Mouse (Mus musculus): ENCODE measurements at regions not wholly inside any gene's neighbourhood (a gene's known extent, or its start where the extent isn't known, plus 50 kb on each side); places are given as distances from the start of the nearest gene placed in this dataset.

- no peak for TF ChIP-seq ZNF384 (IDR thresholded peaks at IDR 0.05; ENCODE audit: low read depth, low read length)
- peak; percentile 79; the same call in 1 of the 2 replicates for TF ChIP-seq HCFC1 (IDR thresholded peaks at IDR 0.05; ENCODE audit: borderline replicate concordance, insufficient read depth, low read length)
- no peak overlapping the region for H3K27ac ChIP-seq (ENCODE audit: insufficient read depth, low read depth, low read length, poor library complexity, severe bottlenecking)
- in situ Hi-C loops (cut with MboI; ENCODE audit: low sequenced_read_pairs in 2 of 2, unreplicated experiment in 2 of 2), result no loop called here
- no peaks in the 10 kb centered on the region for H3K9me3 ChIP-seq (ENCODE audit: control insufficient read depth, insufficient read depth, low read depth, low read length)
- H3K4me3 ChIP-seq (ENCODE audit: insufficient read depth in 1 of 2, low read depth in 1 of 2, low read length in 2 of 2, poor library complexity in 1 of 2, severe bottlenecking in 1 of 2), result no peak overlapping the region
- H3K4me1 ChIP-seq (ENCODE audit: control insufficient read depth in 2 of 2, insufficient read depth in 2 of 2, low read length in 2 of 2, poor library complexity in 1 of 2), result no peaks in the 10 kb centered on the region
- DNase-seq (ENCODE audit: low read depth, low spot score), result no peak
- H3K9ac ChIP-seq (ENCODE audit: insufficient read depth, low read depth, low read length, poor library complexity, severe bottlenecking), result no peak overlapping the region
- no peaks in the 10 kb centered on the region for H3K36me3 ChIP-seq (ENCODE audit: control insufficient read depth, insufficient read depth, low read length, poor library complexity, severe bottlenecking)
These were observed 267.8 kb downstream of the Rps24 start for GRCm38 (mm10) chr14:24754753-24755152.

- in situ Hi-C loops (cut with MboI; ENCODE audit: low sequenced_read_pairs in 2 of 2, unreplicated experiment in 2 of 2), result no loop called here
- no peak overlapping the region for H3K4me3 ChIP-seq (ENCODE audit: insufficient read depth in 1 of 2, low read depth in 1 of 2, low read length in 2 of 2, poor library complexity in 1 of 2, severe bottlenecking in 1 of 2)
- H3K27ac ChIP-seq (ENCODE audit: insufficient read depth, low read depth, low read length, poor library complexity, severe bottlenecking), result no peak overlapping the region
- H3K9ac ChIP-seq (ENCODE audit: insufficient read depth, low read depth, low read length, poor library complexity, severe bottlenecking), result no peak overlapping the region
- DNase-seq (ENCODE audit: low read depth, low spot score), result no peak
- no peak for TF ChIP-seq CHD2 (IDR thresholded peaks at IDR 0.05; ENCODE audit: low read depth, low read length)
- no peaks in the 10 kb centered on the region for H3K4me1 ChIP-seq (ENCODE audit: control insufficient read depth in 2 of 2, insufficient read depth in 2 of 2, low read length in 2 of 2, poor library complexity in 1 of 2)
- H3K9me3 ChIP-seq (ENCODE audit: control insufficient read depth, insufficient read depth, low read depth, low read length), result no peaks in the 10 kb centered on the region
- H3K36me3 ChIP-seq (ENCODE audit: control insufficient read depth, insufficient read depth, low read length, poor library complexity, severe bottlenecking), result no peaks in the 10 kb centered on the region
These were observed 268.6 kb downstream of the Rps24 start for GRCm38 (mm10) chr14:24755426-24756117.

DNA sequence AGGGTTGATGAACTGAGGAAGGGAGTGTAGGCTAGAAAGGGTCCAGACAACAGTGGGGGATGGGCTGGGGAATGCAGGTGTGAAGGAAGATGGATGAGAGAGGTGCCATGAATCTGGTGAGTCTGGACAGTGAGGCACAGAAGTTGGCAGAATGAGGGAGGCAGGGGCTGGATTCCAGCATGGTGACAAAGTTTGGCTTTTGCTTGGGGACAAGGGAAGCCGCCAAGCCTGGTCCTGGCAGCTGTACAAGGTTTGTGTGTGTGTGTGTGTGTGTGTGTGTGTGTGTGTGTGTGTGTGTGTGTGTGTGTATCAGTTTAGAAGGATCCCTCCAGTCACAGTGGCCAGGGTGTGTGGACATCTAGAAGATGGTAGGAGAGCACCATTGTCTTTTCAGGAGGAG, 270.4 kb downstream of the Rps24 start:
- no peaks in the 10 kb centered on the region for H3K9me3 ChIP-seq (ENCODE audit: control insufficient read depth, insufficient read depth, low read depth, low read length)
- H3K4me1 ChIP-seq (ENCODE audit: control insufficient read depth in 2 of 2, insufficient read depth in 2 of 2, low read length in 2 of 2, poor library complexity in 1 of 2), result no peaks in the 10 kb centered on the region
- in situ Hi-C loops (cut with MboI; ENCODE audit: low sequenced_read_pairs in 2 of 2, unreplicated experiment in 2 of 2), result no loop called here
- H3K36me3 ChIP-seq (ENCODE audit: control insufficient read depth, insufficient read depth, low read length, poor library complexity, severe bottlenecking), result no peaks in the 10 kb centered on the region
- H3K4me3 ChIP-seq (ENCODE audit: insufficient read depth in 1 of 2, low read depth in 1 of 2, low read length in 2 of 2, poor library complexity in 1 of 2, severe bottlenecking in 1 of 2), result no peak overlapping the region
- no peak for TF ChIP-seq CHD2 (IDR thresholded peaks at IDR 0.05; ENCODE audit: low read depth, low read length)
- TF ChIP-seq HCFC1 (IDR thresholded peaks at IDR 0.05; ENCODE audit: borderline replicate concordance, insufficient read depth, low read length), result no peak
- TF ChIP-seq ZNF384 (IDR thresholded peaks at IDR 0.05; ENCODE audit: low read depth, low read length), result no peak
- no peak for TF ChIP-seq ZC3H11A (IDR thresholded peaks at IDR 0.05; ENCODE audit: borderline replicate concordance, low read depth, low read length)
- no peak for TF ChIP-seq MAFK (IDR thresholded peaks at IDR 0.05; ENCODE audit: insufficient read depth, low read depth, low read length)
- no peak for DNase-seq (ENCODE audit: low read depth, low spot score)
- H3K9ac ChIP-seq (ENCODE audit: insufficient read depth, low read depth, low read length, poor library complexity, severe bottlenecking), result no peak overlapping the region
- no peak overlapping the region for H3K27ac ChIP-seq (ENCODE audit: insufficient read depth, low read depth, low read length, poor library complexity, severe bottlenecking)

DNA sequence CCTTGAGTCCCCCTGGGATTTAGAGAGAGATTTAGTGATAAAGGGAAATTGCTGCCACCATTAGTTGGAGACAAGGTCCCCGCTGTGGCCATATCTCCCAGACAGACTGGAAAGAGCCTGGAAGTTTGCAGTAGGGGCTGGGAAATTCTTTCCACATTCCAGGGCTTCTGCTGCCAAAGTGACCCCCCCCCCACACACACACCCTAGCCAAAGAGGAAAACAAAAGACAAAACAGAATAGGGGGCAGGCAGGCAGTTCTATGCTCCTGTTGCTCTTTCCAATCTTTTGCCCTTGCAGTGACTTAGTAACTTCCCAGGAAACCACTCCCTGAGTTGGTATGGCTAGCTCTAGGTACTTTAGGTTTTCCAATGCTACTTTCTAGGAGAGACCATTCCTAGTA, 270.9 kb downstream of the Rps24 start:
- no peak overlapping the region for H3K9ac ChIP-seq (ENCODE audit: insufficient read depth, low read depth, low read length, poor library complexity, severe bottlenecking)
- no peak for TF ChIP-seq MAFK (IDR thresholded peaks at IDR 0.05; ENCODE audit: insufficient read depth, low read depth, low read length)
- TF ChIP-seq ZNF384 (IDR thresholded peaks at IDR 0.05; ENCODE audit: low read depth, low read length), result no peak
- TF ChIP-seq ZC3H11A (IDR thresholded peaks at IDR 0.05; ENCODE audit: borderline replicate concordance, low read depth, low read length), result no peak
- TF ChIP-seq HCFC1 (IDR thresholded peaks at IDR 0.05; ENCODE audit: borderline replicate concordance, insufficient read depth, low read length), result no peak
- no peak for TF ChIP-seq CHD2 (IDR thresholded peaks at IDR 0.05; ENCODE audit: low read depth, low read length)
- H3K9me3 ChIP-seq (ENCODE audit: control insufficient read depth, insufficient read depth, low read depth, low read length), result no peaks in the 10 kb centered on the region
- no peak overlapping the region for H3K4me3 ChIP-seq (ENCODE audit: insufficient read depth in 1 of 2, low read depth in 1 of 2, low read length in 2 of 2, poor library complexity in 1 of 2, severe bottlenecking in 1 of 2)
- no peaks in the 10 kb centered on the region for H3K36me3 ChIP-seq (ENCODE audit: control insufficient read depth, insufficient read depth, low read length, poor library complexity, severe bottlenecking)
- H3K4me1 ChIP-seq (ENCODE audit: control insufficient read depth in 2 of 2, insufficient read depth in 2 of 2, low read length in 2 of 2, poor library complexity in 1 of 2), result no peaks in the 10 kb centered on the region; a peak in 1 of 4 replicates
- no peak for DNase-seq (ENCODE audit: low read depth, low spot score)
- H3K27ac ChIP-seq (ENCODE audit: insufficient read depth, low read depth, low read length, poor library complexity, severe bottlenecking), result no peak overlapping the region
- in situ Hi-C loops (cut with MboI; ENCODE audit: low sequenced_read_pairs in 2 of 2, unreplicated experiment in 2 of 2), result no loop called here

DNA sequence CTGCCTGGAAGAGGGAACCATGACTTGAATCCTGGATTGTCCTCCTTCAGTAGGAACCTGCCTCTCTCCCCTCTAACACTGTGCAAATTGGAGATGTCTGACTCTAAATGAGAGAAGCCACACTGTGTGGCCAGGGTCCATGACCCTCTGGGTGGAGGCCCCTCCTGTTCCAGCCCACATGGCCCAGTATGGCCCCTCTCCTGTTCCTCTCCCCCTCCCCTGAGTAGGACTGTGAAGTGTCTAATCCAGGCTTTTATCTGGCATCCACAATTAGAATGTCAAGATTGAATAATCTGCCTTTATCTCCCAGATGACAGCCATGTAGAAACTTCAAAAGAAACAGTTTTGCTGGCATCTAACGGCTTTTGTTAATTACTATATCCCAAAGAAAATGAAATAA, 274.0 kb downstream of the Rps24 start:
- TF ChIP-seq CHD2 (IDR thresholded peaks at IDR 0.05; ENCODE audit: low read depth, low read length), result no peak
- no peak for TF ChIP-seq MAFK (IDR thresholded peaks at IDR 0.05; ENCODE audit: insufficient read depth, low read depth, low read length)
- TF ChIP-seq ZC3H11A (IDR thresholded peaks at IDR 0.05; ENCODE audit: borderline replicate concordance, low read depth, low read length), result no peak
- TF ChIP-seq ZNF384 (IDR thresholded peaks at IDR 0.05; ENCODE audit: low read depth, low read length), result no peak
- TF ChIP-seq HCFC1 (IDR thresholded peaks at IDR 0.05; ENCODE audit: borderline replicate concordance, insufficient read depth, low read length), result no peak
- Histone ChIP-seq H3K36me3 (ENCODE audit: control insufficient read depth, insufficient read depth, low read length, poor library complexity, severe bottlenecking) (no peaks in the 10 kb centered on the region), H3K4me1 (ENCODE audit: control insufficient read depth in 2 of 2, insufficient read depth in 2 of 2, low read length in 2 of 2, poor library complexity in 1 of 2) (no peaks in the 10 kb centered on the region; a peak in 1 of 4 replicates), H3K27ac (ENCODE audit: insufficient read depth, low read depth, low read length, poor library complexity, severe bottlenecking) (no peak overlapping the region), H3K4me3 (ENCODE audit: insufficient read depth in 1 of 2, low read depth in 1 of 2, low read length in 2 of 2, poor library complexity in 1 of 2, severe bottlenecking in 1 of 2) (no peak overlapping the region), H3K9ac (ENCODE audit: insufficient read depth, low read depth, low read length, poor library complexity, severe bottlenecking) (no peak overlapping the region), H3K9me3 (ENCODE audit: control insufficient read depth, insufficient read depth, low read depth, low read length) (no peaks in the 10 kb centered on the region)
- in situ Hi-C loops (cut with MboI; ENCODE audit: low sequenced_read_pairs in 2 of 2, unreplicated experiment in 2 of 2), result no loop called here
- DNase-seq (ENCODE audit: low read depth, low spot score), result no peak
